Mouse (Mus musculus) testis, postnatal 10 days (tissue): ENCODE data around the gene Pced1b.

Experiments used
- DNase-seq: peaks from one replicate; pipeline ENCODE4 v3.0.0; 2021; ENCODE audit warnings: low spot score

The Pced1b gene

DNA sequence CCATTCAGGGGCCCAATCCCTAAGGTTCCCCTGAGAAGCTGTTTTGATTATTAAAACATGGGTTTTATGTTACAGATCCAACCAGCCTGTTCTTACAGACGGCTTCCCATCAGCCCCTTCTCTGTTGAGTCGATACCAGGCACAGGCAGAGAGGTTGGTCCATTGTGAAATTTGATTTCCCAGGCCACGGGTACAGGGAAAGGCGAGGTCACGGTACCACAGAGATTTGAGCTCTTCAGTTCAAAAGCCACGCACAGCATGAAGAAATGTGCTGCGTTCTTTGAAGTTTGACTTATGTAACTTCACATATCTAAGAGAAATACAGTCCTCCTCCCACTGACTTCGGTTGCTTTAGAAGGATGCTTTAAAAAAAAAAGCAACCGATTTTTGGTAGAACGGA lies 39.8 kb downstream of the Pced1b start:
- DNase-seq: no peak

GRCm38 (mm10) chr15:97287436-97288143 lies 40.7 kb downstream of the Pced1b start:
- no peak for DNase-seq

DNA sequence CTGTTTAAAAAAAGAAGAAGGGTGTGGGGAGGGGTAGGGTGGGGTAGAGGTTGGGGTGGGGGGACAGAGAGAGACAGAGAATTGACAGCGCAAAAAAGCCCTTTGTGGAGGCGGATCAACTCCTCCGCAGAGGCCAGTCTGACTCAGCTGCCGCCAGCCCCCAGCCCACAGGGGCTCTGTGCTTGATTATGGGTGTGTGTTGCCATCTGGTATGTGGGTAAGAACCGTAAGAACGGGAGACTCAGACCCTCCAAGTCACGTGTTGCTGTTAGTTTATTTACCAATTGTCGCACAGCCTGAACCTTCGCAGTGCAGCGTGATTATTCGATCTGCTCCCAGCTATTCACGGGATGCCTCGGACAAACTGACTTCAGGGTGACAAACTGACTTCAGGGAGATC lies 41.8 kb downstream of the Pced1b start:
- no peak for DNase-seq

DNA sequence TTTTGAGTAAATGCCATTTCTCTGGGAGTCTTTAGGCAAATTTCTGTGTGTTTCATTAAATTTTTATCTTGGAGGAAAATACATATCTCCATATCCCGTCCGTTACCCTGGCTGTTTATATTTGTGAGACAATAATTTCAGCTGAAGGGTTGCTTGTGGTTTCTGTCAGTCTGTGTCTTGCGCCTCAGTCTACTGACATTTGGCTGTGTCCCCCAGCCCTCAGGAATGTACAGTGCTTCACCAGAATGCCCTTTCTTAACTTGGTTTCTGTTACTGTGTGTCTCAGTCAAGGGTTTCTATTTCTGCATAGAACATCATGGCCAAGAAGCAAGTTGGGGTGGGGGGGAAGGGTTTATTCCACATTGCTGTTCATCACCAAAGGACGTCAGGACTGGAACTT lies 42.3 kb downstream of the Pced1b start:
- DNase-seq: no peak

DNA sequence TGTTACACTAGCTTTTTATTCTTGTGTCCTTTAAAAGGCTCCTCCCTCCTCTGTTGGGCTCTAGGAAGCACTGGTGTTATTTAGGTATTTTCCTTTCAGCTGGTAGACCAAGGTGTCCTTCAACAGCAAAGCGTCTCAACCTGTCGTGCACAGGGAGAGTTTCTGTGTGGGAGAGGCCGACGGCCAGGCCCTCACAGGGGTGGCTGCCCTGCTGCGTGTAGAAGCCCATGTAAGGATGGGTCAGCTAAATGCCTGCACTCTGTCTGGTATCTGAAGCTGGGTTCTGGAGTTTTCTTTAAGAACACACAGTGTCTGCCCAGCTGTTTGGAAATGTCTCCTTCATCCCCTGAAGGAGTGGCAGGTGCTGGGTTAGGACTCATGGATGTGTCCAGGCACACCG lies 43.4 kb downstream of the Pced1b start:
- DNase-seq: no peak

- peak; percentile 73 for DNase-seq
Measured at GRCm38 (mm10) chr15:97291291-97292050, 44.6 kb downstream of the Pced1b start.

DNA sequence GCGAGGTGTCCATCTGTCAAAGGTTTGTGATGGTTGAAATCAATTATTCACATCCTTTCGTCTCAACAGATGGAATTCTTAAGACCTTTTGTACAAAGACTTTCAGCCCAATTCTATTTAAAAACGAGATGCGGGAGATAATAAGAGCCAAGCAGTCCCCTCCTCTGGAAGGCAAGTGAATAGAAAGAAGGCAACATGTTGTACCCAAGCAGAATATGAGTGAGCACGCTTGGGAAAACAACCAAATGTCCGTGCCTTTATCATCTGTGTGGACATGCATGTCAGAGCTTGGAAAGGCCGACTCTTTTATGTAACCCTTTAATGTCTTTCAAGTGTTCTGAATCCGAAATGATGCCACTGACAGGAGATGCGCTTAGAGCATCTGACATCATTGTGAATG lies 61.0 kb downstream of the Pced1b start:
- DNase-seq: no peak

- DNase-seq: no peak
Measured at GRCm38 (mm10) chr15:97309533-97309932, 62.6 kb downstream of the Pced1b start.

- no peak for DNase-seq
Measured at GRCm38 (mm10) chr15:97310251-97310650, 63.3 kb downstream of the Pced1b start.

DNA sequence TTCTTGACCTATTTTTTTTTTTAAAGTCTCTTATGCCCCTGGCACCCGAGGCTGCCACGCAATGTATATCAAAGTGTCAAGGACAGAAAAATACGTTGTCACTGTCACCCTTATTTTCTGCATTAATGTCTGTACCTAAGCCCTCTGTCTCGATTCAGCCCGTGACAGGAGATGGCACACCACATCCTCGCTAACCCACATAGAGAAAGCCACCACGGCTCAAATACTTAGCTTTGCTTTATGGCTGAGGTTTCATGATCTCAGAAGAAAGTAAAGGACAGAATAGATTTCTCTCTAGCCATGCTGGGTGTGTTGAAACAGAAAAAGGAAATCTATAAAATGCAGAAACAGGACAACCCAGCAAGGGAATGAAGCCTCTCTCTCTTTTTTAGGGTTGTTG lies 64.3 kb downstream of the Pced1b start:
- DNase-seq: no peak

DNA sequence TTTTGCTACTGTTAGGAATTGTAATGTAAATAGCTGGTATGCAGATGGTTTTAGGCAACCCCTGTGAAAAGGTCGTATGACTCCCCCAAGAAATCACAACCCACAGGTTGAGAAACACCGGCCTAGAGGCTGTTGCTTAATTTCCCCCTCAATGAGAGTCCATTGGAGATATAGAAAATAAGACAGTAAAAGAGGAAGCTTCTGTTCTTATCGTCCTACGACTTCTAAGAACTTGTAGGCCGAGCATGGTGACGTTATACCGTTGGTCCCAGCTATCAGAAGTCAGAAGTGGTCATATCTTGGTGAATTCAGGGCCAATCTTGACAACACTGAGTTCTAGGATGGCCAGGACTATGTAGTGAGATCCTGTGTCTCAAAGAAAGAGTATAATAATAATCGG lies 65.0 kb downstream of the Pced1b start:
- DNase-seq: no peak

DNA sequence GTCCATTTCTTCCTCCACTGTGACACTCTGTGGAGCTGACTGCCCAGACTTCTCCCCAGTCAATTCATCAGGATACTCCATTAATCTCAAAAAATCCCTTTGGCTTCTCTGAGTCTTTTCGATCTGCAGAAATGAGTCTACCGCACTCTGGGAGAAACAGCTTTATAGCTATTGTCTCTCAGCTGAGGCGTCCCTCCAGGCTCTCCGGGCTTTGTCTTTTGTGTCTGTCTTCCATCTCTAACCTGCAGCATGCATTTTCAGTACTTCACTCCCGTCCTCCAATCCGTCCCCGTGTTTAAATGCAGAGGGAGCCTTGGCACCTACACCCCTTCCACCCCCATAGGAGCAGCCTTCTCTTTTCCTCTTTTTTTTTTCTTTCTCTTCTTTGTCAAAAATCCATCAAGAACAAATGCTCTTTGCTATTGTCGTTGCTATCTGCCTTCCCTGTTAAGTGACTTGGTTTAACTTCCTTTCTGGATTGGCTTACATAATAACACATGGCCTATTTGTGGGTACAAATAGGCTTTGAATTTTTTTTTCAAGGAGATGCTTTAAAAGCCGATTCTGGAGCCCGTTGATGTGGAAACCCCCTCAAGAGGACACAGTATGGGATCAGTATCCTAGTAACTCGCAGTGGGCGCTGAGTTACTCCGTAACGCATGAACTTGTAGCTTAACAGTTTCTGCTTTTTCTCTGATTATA lies 68.0 kb downstream of the Pced1b start:
- DNase-seq: no peak

DNA sequence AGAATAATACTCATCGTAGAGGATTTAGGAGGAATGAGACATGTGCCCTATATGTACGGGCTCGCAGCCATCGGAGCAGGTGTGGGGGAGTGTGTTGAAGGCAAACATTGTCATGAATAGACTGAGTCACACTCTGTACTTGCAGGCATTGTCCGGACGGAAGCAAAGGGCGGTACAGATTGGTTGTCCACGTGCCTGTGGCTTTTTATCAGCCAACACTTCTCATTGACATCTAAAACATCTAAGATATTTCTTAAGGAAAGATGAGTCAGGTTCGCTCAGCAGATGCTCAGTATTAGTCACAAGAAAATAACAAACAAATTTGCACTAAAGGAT lies 68.5 kb downstream of the Pced1b start:
- DNase-seq: no peak

DNA sequence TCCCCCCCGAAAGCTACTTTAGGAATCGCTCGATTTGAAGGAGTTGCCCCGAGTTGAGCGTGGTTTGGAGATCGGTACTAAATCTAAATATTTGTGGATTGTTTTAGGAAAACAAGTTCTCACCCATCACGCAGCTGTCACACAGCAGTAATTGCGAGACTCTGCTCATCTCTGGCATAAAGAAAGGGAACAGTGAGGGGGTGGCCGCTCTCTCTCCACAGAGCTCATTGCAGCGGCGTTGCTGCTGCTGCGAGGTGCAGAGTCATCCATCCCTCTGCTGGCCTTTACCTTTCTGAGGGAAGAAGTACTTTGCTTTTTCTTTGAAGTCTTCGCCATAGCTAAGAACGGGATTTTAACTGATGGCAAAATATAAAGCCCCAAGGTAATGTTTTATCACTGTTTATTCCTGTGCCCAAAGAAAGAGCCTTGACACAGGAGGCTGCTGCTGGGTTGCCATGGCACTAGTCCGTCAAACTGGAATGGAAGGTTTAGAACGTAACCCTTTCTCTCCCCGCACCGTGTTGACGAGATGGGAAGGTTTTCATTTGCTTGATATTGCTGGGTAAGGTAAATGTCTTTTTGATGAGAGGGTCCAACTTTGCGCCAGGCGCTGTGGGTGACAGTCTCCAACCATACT lies 71.6 kb downstream of the Pced1b start:
- no peak for DNase-seq

DNA sequence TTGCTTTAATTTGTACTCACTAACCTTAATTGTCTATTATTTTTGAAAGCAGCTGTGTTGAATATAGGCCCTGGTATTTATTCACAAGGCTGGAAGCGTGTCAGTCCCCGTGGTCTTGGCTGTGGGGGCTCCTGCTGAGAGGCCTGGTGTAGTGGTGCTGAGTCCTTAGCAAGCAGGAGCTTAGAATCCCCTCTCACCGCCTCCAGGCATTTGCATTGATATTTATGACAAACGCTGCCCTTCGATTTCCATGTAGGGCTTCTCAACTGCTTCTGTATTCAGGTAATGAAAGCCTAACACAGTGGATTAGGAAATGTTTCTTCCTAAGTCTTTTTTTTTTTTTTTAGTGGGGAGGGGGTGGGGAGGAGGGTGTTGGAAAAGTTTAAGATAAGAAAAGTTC lies 75.9 kb downstream of the Pced1b start:
- DNase-seq: no peak

- no peak for DNase-seq
Measured at GRCm38 (mm10) chr15:97323466-97323865, 76.6 kb downstream of the Pced1b start.

GRCm38 (mm10) chr15:97324311-97324710 lies 77.4 kb downstream of the Pced1b start:
- no peak for DNase-seq

GRCm38 (mm10) chr15:97327500-97328081 lies 80.7 kb downstream of the Pced1b start:
- DNase-seq: peak; percentile 77

DNA sequence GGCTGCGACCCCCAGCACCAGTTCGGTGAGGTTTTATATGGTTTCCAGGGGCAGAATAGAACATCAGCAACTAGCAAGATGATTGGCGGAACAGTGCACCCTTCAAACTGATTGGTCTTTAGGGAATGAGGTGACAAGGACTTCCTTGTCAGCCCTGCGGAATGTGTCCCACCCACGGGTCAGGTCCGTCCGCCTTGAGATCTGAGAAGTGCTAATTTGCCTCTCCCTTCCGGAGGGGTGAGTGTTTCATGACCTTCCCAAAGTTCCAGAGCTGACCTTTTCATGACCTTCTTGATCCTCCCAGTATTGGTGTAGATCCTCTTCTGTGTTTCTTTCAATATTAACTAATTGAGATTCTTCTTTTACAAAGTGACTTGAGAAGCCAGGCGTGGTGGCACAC lies 85.7 kb downstream of the Pced1b start:
- no peak for DNase-seq

GRCm38 (mm10) chr15:97337636-97338352 lies 90.9 kb downstream of the Pced1b start:
- DNase-seq: no peak

GRCm38 (mm10) chr15:97338377-97339060 lies 91.6 kb downstream of the Pced1b start:
- DNase-seq: no peak
